Mouse (Mus musculus) MEL (cell line): Measurements from ENCODE around the gene Ada. TPM values are rescaled to one million over a fixed set of nuclear protein-coding genes. Genes with fewer than 3 reads are reported as not detected.

Experiments
- DNase-seq: peaks from one replicate; pipeline ENCODE4 v3.0.0; 2011; ENCODE audit warnings: low read depth, low spot score
- H3K27ac ChIP-seq: 2 replicates; pipeline ENCODE4 v1.5.1; 2012; ENCODE audit warnings: low read depth, mild to moderate bottlenecking, control low read depth, low read length, moderate library complexity; ENCODE audit not compliant: control insufficient read depth
- H3K27me3 ChIP-seq, 2 experiments: fragments of 150-350 bp in 1 of 2; sonication (generic) in 1 of 2; 2 replicates each; pipeline ENCODE4 v1.6.1; 2012; ENCODE audit warnings: low read length in 2 of 2, mild to moderate bottlenecking in 2 of 2, improper control_type of control experiment in 1 of 2, moderate library complexity in 1 of 2; ENCODE audit not compliant: insufficient read depth in 2 of 2, control insufficient read depth in 1 of 2
- H3K36me3 ChIP-seq, 2 experiments: 2 replicates each; pipeline ENCODE4 v1.6.1; 2012 to 2014; ENCODE audit warnings: low read length in 2 of 2, improper control_type of control experiment in 1 of 2, inconsistent platforms in 1 of 2, mild to moderate bottlenecking in 1 of 2; ENCODE audit not compliant: insufficient read depth in 2 of 2, control insufficient read depth in 1 of 2
- H3K4me1 ChIP-seq, 2 experiments: fragments of 150-350 bp in 1 of 2; sonication (generic) in 1 of 2; 2 replicates each; pipeline ENCODE4 v1.6.1; 2012; ENCODE audit warnings: low read length in 2 of 2, improper control_type of control experiment in 1 of 2, mild to moderate bottlenecking in 1 of 2; ENCODE audit not compliant: insufficient read depth in 2 of 2, control insufficient read depth in 1 of 2
- H3K4me3 ChIP-seq, 2 experiments: fragments of 150-350 bp in 1 of 2; sonication (generic) in 1 of 2; 2 replicates each; pipeline ENCODE4 v1.5.1; 2012; ENCODE audit warnings: low read depth in 2 of 2, low read length in 2 of 2, mild to moderate bottlenecking in 2 of 2, moderate library complexity in 2 of 2, control low read depth in 1 of 2, improper control_type of control experiment in 1 of 2; ENCODE audit not compliant: control insufficient read depth in 1 of 2, insufficient read depth in 1 of 2
- H3K79me2 ChIP-seq: 2 replicates; pipeline ENCODE4 v1.6.1; 2012; ENCODE audit warnings: mild to moderate bottlenecking, low read length, moderate library complexity; ENCODE audit not compliant: control insufficient read depth, poor library complexity, insufficient read depth
- H3K9ac ChIP-seq: 2 replicates; pipeline ENCODE4 v1.6.1; 2012; ENCODE audit warnings: low read depth, mild to moderate bottlenecking, control low read depth, low read length, moderate library complexity; ENCODE audit not compliant: control insufficient read depth, poor library complexity, severe bottlenecking
- H3K9me3 ChIP-seq: fragments of 150-350 bp; sonication (generic); replicated peaks from 2 replicates; pipeline ENCODE4 v1.6.1; 2012; ENCODE audit warnings: mild to moderate bottlenecking, low read length, improper control_type of control experiment, moderate library complexity; ENCODE audit not compliant: insufficient read depth
- CHD1 ChIP-seq: IDR thresholded peaks from 2 replicates; pipeline ENCODE4 v1.6.1; 2012; ENCODE audit warnings: low read depth, mild to moderate bottlenecking, inconsistent platforms, low read length, improper control_type of control experiment
- CHD2 ChIP-seq: IDR thresholded peaks from 2 replicates; pipeline ENCODE4 v1.6.1; 2011; ENCODE audit warnings: low read length, improper control_type of control experiment
- CTCF ChIP-seq, 3 experiments: IDR thresholded peaks in 2 of 3; conservative IDR thresholded peaks in 1 of 3; 2 replicates each; pipeline ENCODE4 v1.5.1; 2011 to 2012; ENCODE audit warnings: low read length in 3 of 3, low read depth in 2 of 3, mild to moderate bottlenecking in 2 of 3, improper control_type of control experiment in 1 of 3, inconsistent platforms in 1 of 3, mixed read lengths in 1 of 3, moderate library complexity in 1 of 3; ENCODE audit not compliant: control insufficient read depth in 1 of 3, insufficient read depth in 1 of 3, poor library complexity in 1 of 3, severe bottlenecking in 1 of 3
- E2F4 ChIP-seq: IDR thresholded peaks from 2 replicates; pipeline ENCODE4 v1.6.1; 2011; ENCODE audit warnings: low read depth, low read length, improper control_type of control experiment, borderline replicate concordance
- ELF1 ChIP-seq: IDR thresholded peaks from 2 replicates; pipeline ENCODE4 v1.6.1; 2014; ENCODE audit warnings: low read depth, mild to moderate bottlenecking, inconsistent platforms, low read length, improper control_type of control experiment, moderate library complexity
- EP300 ChIP-seq, 2 experiments: IDR thresholded peaks; 2 replicates each; pipeline ENCODE4 v1.6.1; 2011; ENCODE audit warnings: improper control_type of control experiment in 2 of 2, low read length in 2 of 2, low read depth in 1 of 2, mild to moderate bottlenecking in 1 of 2
- ETS1 ChIP-seq: IDR thresholded peaks from 2 replicates; pipeline ENCODE4 v1.6.1; 2012; ENCODE audit warnings: low read depth, mild to moderate bottlenecking, inconsistent platforms, low read length, improper control_type of control experiment, moderate library complexity
- GATA1 ChIP-seq: IDR thresholded peaks from 2 replicates; pipeline ENCODE4 v1.6.1; 2011; ENCODE audit warnings: low read depth, low read length, improper control_type of control experiment
- MAFK ChIP-seq: IDR thresholded peaks from 2 replicates; pipeline ENCODE4 v1.6.1; 2011; ENCODE audit warnings: low read depth, mild to moderate bottlenecking, low read length, improper control_type of control experiment, borderline replicate concordance
- MAX ChIP-seq: IDR thresholded peaks from 2 replicates; pipeline ENCODE4 v1.6.1; 2011; ENCODE audit warnings: low read length, improper control_type of control experiment
- MAZ ChIP-seq: IDR thresholded peaks from 2 replicates; pipeline ENCODE4 v1.6.1; 2012; ENCODE audit warnings: low read depth, mild to moderate bottlenecking, inconsistent platforms, low read length, improper control_type of control experiment
- MEF2A ChIP-seq: IDR thresholded peaks from 2 replicates; pipeline ENCODE4 v1.6.1; 2014; ENCODE audit warnings: low read depth, mild to moderate bottlenecking, inconsistent platforms, low read length, improper control_type of control experiment; ENCODE audit not compliant: poor library complexity, insufficient replicate concordance, severe bottlenecking; ENCODE audit errors: extremely low read depth
- MXI1 ChIP-seq: IDR thresholded peaks from 2 replicates; pipeline ENCODE4 v1.6.1; 2011; ENCODE audit warnings: mild to moderate bottlenecking, low read depth, low read length, improper control_type of control experiment
- MYC ChIP-seq: IDR thresholded peaks from 2 replicates; pipeline ENCODE4 v1.6.1; 2011; ENCODE audit warnings: low read depth, mild to moderate bottlenecking, low read length, improper control_type of control experiment, moderate library complexity
- POLR2AphosphoS2 ChIP-seq: IDR thresholded peaks from 2 replicates; pipeline ENCODE4 v1.6.1; 2011; ENCODE audit warnings: low read length, improper control_type of control experiment
- RAD21 ChIP-seq: IDR thresholded peaks from 2 replicates; pipeline ENCODE4 v1.6.1; 2011; ENCODE audit warnings: mild to moderate bottlenecking, low read depth, low read length, improper control_type of control experiment
- RCOR1 ChIP-seq: IDR thresholded peaks from 2 replicates; pipeline ENCODE4 v1.6.1; 2012; ENCODE audit warnings: low read depth, mild to moderate bottlenecking, inconsistent platforms, low read length, improper control_type of control experiment
- SIN3A ChIP-seq: IDR thresholded peaks from 2 replicates; pipeline ENCODE4 v1.6.1; 2012; ENCODE audit warnings: low read length, improper control_type of control experiment, inconsistent platforms
- SMC3 ChIP-seq: IDR thresholded peaks from 2 replicates; pipeline ENCODE4 v1.6.1; 2011; ENCODE audit warnings: low read depth, low read length, improper control_type of control experiment
- TAL1 ChIP-seq: IDR thresholded peaks from 2 replicates; pipeline ENCODE4 v1.6.1; 2012; ENCODE audit warnings: mild to moderate bottlenecking, inconsistent platforms, low read length, moderate library complexity, mixed read lengths
- TBP ChIP-seq: IDR thresholded peaks from 2 replicates; pipeline ENCODE4 v1.8.0; 2011; ENCODE audit warnings: low read depth, low read length, improper control_type of control experiment
- TCF12 ChIP-seq: IDR thresholded peaks from 2 replicates; pipeline ENCODE4 v1.6.1; 2014; ENCODE audit warnings: low read depth, mild to moderate bottlenecking, inconsistent platforms, low read length, improper control_type of control experiment, moderate library complexity
- USF1 ChIP-seq: IDR thresholded peaks from 2 replicates; pipeline ENCODE4 v1.6.1; 2014; ENCODE audit warnings: low read depth, mild to moderate bottlenecking, inconsistent platforms, low read length, improper control_type of control experiment, moderate library complexity
- ZC3H11A ChIP-seq: IDR thresholded peaks from 2 replicates; pipeline ENCODE4 v1.6.1; 2012; ENCODE audit warnings: low read depth, mild to moderate bottlenecking, inconsistent platforms, low read length, improper control_type of control experiment
- ZKSCAN1 ChIP-seq: IDR thresholded peaks from 2 replicates; pipeline ENCODE4 v1.6.1; 2012; ENCODE audit warnings: low read depth, mild to moderate bottlenecking, inconsistent platforms, low read length, improper control_type of control experiment, moderate library complexity
- ZMIZ1 ChIP-seq: IDR thresholded peaks from 2 replicates; pipeline ENCODE4 v1.6.1; 2012; ENCODE audit warnings: low read depth, mild to moderate bottlenecking, inconsistent platforms, low read length, improper control_type of control experiment, moderate library complexity
- ZNF384 ChIP-seq: IDR thresholded peaks from 2 replicates; pipeline ENCODE4 v1.6.1; 2012; ENCODE audit warnings: low read depth, mild to moderate bottlenecking, inconsistent platforms, low read length, improper control_type of control experiment
- polyA plus RNA-seq, 2 experiments: library from polyadenylated mRNA; stranded (reverse) in 1 of 2; unstranded in 1 of 2; fragments of >175 nt in 1 of 2; fragments of >200 nt in 1 of 2; gene quantifications; 2 replicates each; pipeline versions ENCODE4 v1.2.1 to v1.2.4; 2012; ENCODE audit warnings: low replicate concordance in 2 of 2, low read depth in 1 of 2; ENCODE audit not compliant: insufficient read length in 2 of 2, insufficient read depth in 1 of 2, missing spikeins in 1 of 2
- total RNA-seq: library from RNA; depleted of rRNA; stranded (reverse); fragments of 300-350 nt; gene quantifications from 2 replicates; pipeline ENCODE4 v1.2.3, GENCODE M21; 2012

Gene Ada
- total and polyA plus RNA-seq, 3 experiments, result 35.1 to 36.5 TPM; not detected in 1

DNA sequence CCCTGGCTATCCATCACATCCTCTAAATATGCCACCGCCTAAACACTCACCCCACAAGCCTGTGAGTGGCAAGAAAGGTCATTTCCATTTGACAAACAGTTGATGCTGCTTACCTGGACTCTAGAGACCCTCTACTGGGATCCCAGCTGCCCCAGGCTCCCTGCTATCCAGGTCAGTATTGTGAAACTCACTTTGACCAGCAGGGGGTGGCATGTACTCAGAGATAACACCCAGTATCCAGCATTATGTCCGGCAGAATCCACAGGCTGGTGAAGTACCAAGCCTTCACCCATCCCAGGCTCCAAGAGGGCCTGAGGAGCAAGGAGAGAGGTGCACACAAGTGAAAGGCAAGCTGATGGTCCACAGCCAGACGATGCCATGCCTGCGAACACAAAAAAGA lies 38.4 kb upstream of the Ada start:
- no peak for TF ChIP-seq MAX
- TF ChIP-seq SMC3, result peak; percentile 57
- TF ChIP-seq SIN3A, result no peak
- no peak for TF ChIP-seq CHD2
- TF ChIP-seq RAD21, result peak; percentile 74
- no peak for TF ChIP-seq POLR2AphosphoS2
- no peak for TF ChIP-seq TCF12
- TF ChIP-seq MYC, result no peak
- TF ChIP-seq CTCF (IDR thresholded peaks at IDR 0.05 in 2 of 3, conservative IDR thresholded peaks at IDR 0.05 in 1 of 3; ENCODE audit: control insufficient read depth in 1 of 3, insufficient read depth in 1 of 3, low read depth in 2 of 3, low read length in 3 of 3, poor library complexity in 1 of 3, severe bottlenecking in 1 of 3), result peak; percentile 50 to 79 (median 59)
- no peak for TF ChIP-seq E2F4
- TF ChIP-seq GATA1, result no peak
- TF ChIP-seq ZC3H11A, result peak; percentile 33; the same call in 1 of the 2 replicates
- TF ChIP-seq ZKSCAN1, result no peak
- TF ChIP-seq, all 39 proteins: peak for 4
- no peaks in the 10 kb centered on the region for H3K79me2 ChIP-seq
- no peaks in the 10 kb centered on the region for H3K9me3 ChIP-seq
- H3K36me3 ChIP-seq, result no peaks in the 10 kb centered on the region
- peaks cover 4 to 6% of the 10 kb centered on the region in 2 experiments for H3K27me3 ChIP-seq
- no peaks in the 10 kb centered on the region for H3K4me1 ChIP-seq
- H3K4me3 ChIP-seq, result no peak overlapping the region
- peak; percentile 52 for DNase-seq
- H3K27ac ChIP-seq, result no peak overlapping the region
- H3K9ac ChIP-seq, result no peak overlapping the region

- Histone ChIP-seq H3K27me3 (peaks cover 4 to 6% of the 10 kb centered on the region in 2 experiments), H3K4me1 (no peaks in the 10 kb centered on the region)
- peak; percentile 83 for TF ChIP-seq RAD21
- TF ChIP-seq CHD1, result no peak
- TF ChIP-seq RCOR1, result no peak
- TF ChIP-seq EP300 (IDR thresholded peaks at IDR 0.05; ENCODE audit: low read depth in 1 of 2, low read length in 2 of 2), result no peak
- TF ChIP-seq ELF1, result no peak
- TF ChIP-seq ZMIZ1, result no peak
- TF ChIP-seq SMC3, result peak; percentile 92
- no peak for TF ChIP-seq MEF2A
- no peak for TF ChIP-seq ETS1
- TF ChIP-seq MXI1, result no peak
- TF ChIP-seq ZC3H11A, result peak; percentile 79
- no peak for TF ChIP-seq TAL1
- TF ChIP-seq MAZ, result no peak
- TF ChIP-seq CHD2, result no peak
- TF ChIP-seq E2F4, result no peak
- peak; percentile 56; the same call in 1 of the 2 replicates for TF ChIP-seq MYC
- no peak for TF ChIP-seq ZNF384
- TF ChIP-seq GATA1, result no peak
- no peak for TF ChIP-seq USF1
- TF ChIP-seq CTCF (IDR thresholded peaks at IDR 0.05 in 2 of 3, conservative IDR thresholded peaks at IDR 0.05 in 1 of 3; ENCODE audit: control insufficient read depth in 1 of 3, insufficient read depth in 1 of 3, low read depth in 2 of 3, low read length in 3 of 3, poor library complexity in 1 of 3, severe bottlenecking in 1 of 3), result peak; percentile 80 to 94 (median 83)
- TF ChIP-seq ZKSCAN1, result no peak
- TF ChIP-seq MAFK, result no peak
- TF ChIP-seq TBP, result no peak
- TF ChIP-seq, all 39 proteins: peak for 5
- H3K27ac ChIP-seq, result no peak overlapping the region
- H3K79me2 ChIP-seq, result no peaks in the 10 kb centered on the region
- no peaks in the 10 kb centered on the region for H3K9me3 ChIP-seq
- H3K4me3 ChIP-seq, result no peak overlapping the region
- no peaks in the 10 kb centered on the region for H3K36me3 ChIP-seq
- no peak overlapping the region for H3K9ac ChIP-seq
- peak; percentile 81 for DNase-seq
These were observed 37.7 kb upstream of the Ada start for GRCm38 (mm10) chr2:163787709-163788108.
